Mouse (Mus musculus) CH12.LX (cell line): ENCODE data around the gene Rab1a.

Experiments used
- CTCF ChIP-seq, 2 experiments: IDR thresholded peaks in 1 of 2; conservative IDR thresholded peaks in 1 of 2; 2 replicates each; pipeline ENCODE4 v1.5.1; 2011 to 2012; ENCODE audit warnings: low read depth in 2 of 2, low read length in 2 of 2, improper control_type of control experiment in 1 of 2, inconsistent platforms in 1 of 2, mild to moderate bottlenecking in 1 of 2, moderate library complexity in 1 of 2
- EP300 ChIP-seq: IDR thresholded peaks from 2 replicates; pipeline ENCODE4 v1.6.1; 2011; ENCODE audit warnings: low read length, improper control_type of control experiment
- ETS1 ChIP-seq: conservative IDR thresholded peaks from 2 replicates; pipeline ENCODE4 v1.6.1; 2012; ENCODE audit warnings: low read depth, mild to moderate bottlenecking, inconsistent platforms, low read length, improper control_type of control experiment, moderate library complexity
- MAX ChIP-seq: IDR thresholded peaks from 2 replicates; pipeline ENCODE4 v1.6.1; 2011; ENCODE audit warnings: low read length, improper control_type of control experiment
- MAZ ChIP-seq: IDR thresholded peaks from 2 replicates; pipeline ENCODE4 v1.6.1; 2012; ENCODE audit warnings: low read depth, mild to moderate bottlenecking, inconsistent platforms, low read length, improper control_type of control experiment, moderate library complexity
- MEF2A ChIP-seq: IDR thresholded peaks from 2 replicates; pipeline ENCODE4 v1.6.1; 2014; ENCODE audit warnings: low read depth, mild to moderate bottlenecking, inconsistent platforms, low read length, improper control_type of control experiment, borderline replicate concordance
- SMC3 ChIP-seq: IDR thresholded peaks from 2 replicates; pipeline ENCODE4 v1.6.1; 2011; ENCODE audit warnings: low read depth, low read length, improper control_type of control experiment
- UBTF ChIP-seq: IDR thresholded peaks from 2 replicates; pipeline ENCODE4 v1.6.1; 2012; ENCODE audit warnings: low read depth, mild to moderate bottlenecking, inconsistent platforms, low read length, improper control_type of control experiment, moderate library complexity
- ZMIZ1 ChIP-seq: IDR thresholded peaks from 2 replicates; pipeline ENCODE4 v1.6.1; 2012; ENCODE audit warnings: low read depth, mild to moderate bottlenecking, inconsistent platforms, low read length, improper control_type of control experiment

DNA sequence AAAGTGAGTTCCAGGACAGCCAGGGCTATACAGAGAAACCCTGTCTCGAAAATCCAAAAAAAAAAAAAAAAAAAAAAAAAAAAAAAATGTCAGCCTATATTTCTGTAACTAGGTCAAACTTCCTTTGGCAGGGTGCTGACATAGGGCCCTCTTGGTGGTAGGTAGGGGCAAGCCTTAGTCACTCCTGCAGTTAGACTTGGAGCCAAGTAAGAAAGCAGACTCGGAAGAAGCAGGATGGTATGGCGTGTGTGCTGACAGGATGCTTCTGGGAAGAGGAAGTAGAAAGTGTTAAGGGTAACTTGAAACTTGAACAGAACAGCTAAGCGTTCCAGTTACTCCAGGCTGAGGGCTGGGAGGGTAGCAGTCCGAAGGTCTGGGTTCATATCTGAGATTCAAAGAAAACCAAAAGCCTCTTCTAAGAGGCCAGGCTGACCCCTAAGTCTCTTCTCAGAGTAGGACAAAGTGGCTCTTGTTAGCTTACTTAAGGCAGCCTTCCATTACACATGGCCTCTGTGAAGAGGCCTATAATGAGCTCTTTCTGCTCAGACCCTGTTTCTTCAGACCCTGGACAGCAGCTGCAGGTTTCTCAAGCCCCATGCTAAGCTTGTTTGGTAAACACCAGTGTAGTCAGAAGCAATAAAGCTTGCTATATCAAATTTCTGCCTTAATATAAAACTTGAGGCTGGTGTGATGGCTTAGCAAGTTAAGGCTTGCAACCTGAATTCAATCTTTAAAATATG lies 31.0 kb downstream of the Rab1a start:
- TF ChIP-seq CTCF (conservative IDR thresholded peaks at IDR 0.05 in 1 of 2, IDR thresholded peaks at IDR 0.05 in 1 of 2; ENCODE audit: low read depth in 2 of 2, low read length in 2 of 2) (no peak), UBTF (no peak), MAZ (no peak), ETS1 (no peak), MEF2A (no peak), EP300 (no peak), MAX (no peak), ZMIZ1 (no peak), SMC3 (no peak)
